Mouse (Mus musculus): Measurements from ENCODE around the gene Lrif1. TPM values are rescaled to one million over a fixed set of nuclear protein-coding genes. Genes with fewer than 3 reads are reported as not detected.

The Lrif1 gene
- 6.6 and 16.0 TPM in 2 replicates for polyA plus RNA-seq (2012; rRNA removed)

GRCm38 (mm10) chr3:106684830-106685229, at the start of gene Lrif1:
Lrif1 (plus strand) TSS chr3:106684987.

Other genes starting within 250 kb of the Lrif1 start
- gene Dennd2d, start 202.6 kb upstream of the Lrif1 start, polyA plus RNA-seq (2012; rRNA removed) = 0.72 and 0.88 TPM in 2 replicates
- gene Dram2, start 137.2 kb upstream of the Lrif1 start, polyA plus RNA-seq (2012; rRNA removed) = 18.5 and 37.7 TPM in 2 replicates
- gene Cept1, start 137.2 kb upstream of the Lrif1 start, polyA plus RNA-seq (2012; rRNA removed) = 15.1 and 30.4 TPM in 2 replicates
- gene Cd53, start 105.2 kb downstream of the Lrif1 start, polyA plus RNA-seq (2012; rRNA removed) = 1.9 and 2.8 TPM in 2 replicates
- not detected in 2 replicates for gene Olfr266, start 141.3 kb downstream of the Lrif1 start, polyA plus RNA-seq (2012; rRNA removed)